Mouse (Mus musculus) embryonic facial prominence, embryonic 15.5 days (tissue): ENCODE results near the gene Cyp2f2. TPM values are rescaled to one million over a fixed set of nuclear protein-coding genes. Genes with fewer than 3 reads are reported as not detected.

Experiments used
- ATAC-seq: fragments of 200-750 bp; cut with Nextera tagmentation; 2 replicates; pipeline ENCODE4 v1.8.0; 2017; ENCODE audit warnings: low read depth, moderate TSS enrichment; ENCODE audit not compliant: insufficient number of reproducible peaks, low FRiP score, low TSS enrichment
- H3K27ac ChIP-seq: fragments of 300-500 bp; sonication (generic); replicated peaks from 2 replicates; pipeline ENCODE4 v1.5.1; 2015; ENCODE audit warnings: mild to moderate bottlenecking, inconsistent platforms
- H3K27me3 ChIP-seq: fragments of 300-500 bp; sonication (generic); 2 replicates; pipeline ENCODE4 v1.6.1; 2015; ENCODE audit warnings: inconsistent platforms
- H3K36me3 ChIP-seq: fragments of 300-500 bp; sonication (generic); 2 replicates; pipeline ENCODE4 v1.6.1; 2015; ENCODE audit warnings: mild to moderate bottlenecking, inconsistent platforms
- H3K4me1 ChIP-seq: fragments of 300-500 bp; sonication (generic); 2 replicates; pipeline ENCODE4 v1.6.1; 2015; ENCODE audit warnings: inconsistent platforms
- H3K4me2 ChIP-seq: fragments of 300-500 bp; sonication (generic); replicated peaks from 2 replicates; pipeline ENCODE4 v1.6.1; 2015; ENCODE audit warnings: mild to moderate bottlenecking, inconsistent platforms
- H3K4me3 ChIP-seq: fragments of 300-500 bp; sonication (generic); replicated peaks from 2 replicates; pipeline ENCODE4 v1.5.1; 2015; ENCODE audit warnings: mild to moderate bottlenecking, inconsistent platforms
- H3K9ac ChIP-seq: fragments of 300-500 bp; sonication (generic); 2 replicates; pipeline ENCODE4 v1.6.1; 2015; ENCODE audit warnings: inconsistent platforms
- H3K9me3 ChIP-seq: fragments of 300-500 bp; sonication (generic); replicated peaks from 2 replicates; pipeline ENCODE4 v1.6.1; 2016; ENCODE audit warnings: inconsistent platforms
- WGBS: fragments of 180-500 bp; shearing (Covaris S2); methylation state at CpG from one replicate; pipeline ENCODE4 v1.1.7; 2015; 5-methylcytosine and 5-hydroxymethylcytosine counted together
- polyA plus RNA-seq: library from polyadenylated mRNA; unstranded; fragments of >200 nt; fragmentation: Nextera tagmentation; extraction: Ambion mirVana; gene quantifications from 2 replicates; pipeline ENCODE4 v1.2.1, GENCODE M21; 2015

The Cyp2f2 gene
- polyA plus RNA-seq, 1 experiment from 2014 or later = 102 TPM

DNA sequence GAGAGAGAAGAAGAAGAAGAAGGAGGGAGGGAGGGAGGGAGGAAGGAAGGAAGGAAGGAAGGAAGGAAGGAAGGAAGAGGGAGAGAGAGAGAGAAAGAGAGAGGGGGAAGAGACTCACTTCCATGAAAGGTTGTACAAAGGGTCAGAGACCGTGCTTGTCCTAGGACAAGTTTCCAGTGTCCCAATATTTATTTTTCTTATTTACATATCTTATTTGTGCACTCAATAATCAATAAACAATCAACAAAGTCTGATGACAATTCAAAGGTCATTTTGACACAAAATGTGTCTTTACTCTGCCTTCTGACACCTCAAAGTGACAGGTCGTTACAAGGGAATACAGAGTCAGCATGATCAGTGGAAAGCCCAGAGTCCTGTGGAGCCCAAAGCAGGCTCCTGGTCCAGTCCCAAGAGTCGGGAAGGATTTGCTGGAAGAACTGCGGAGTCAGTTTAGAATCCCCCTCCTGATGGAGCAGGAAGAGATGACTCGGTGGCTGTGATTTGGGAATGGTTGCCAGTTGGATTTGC, 4.7 kb downstream of the Cyp2f2 start:
- Histone ChIP-seq H3K4me3 (no peak overlapping the region), H3K9me3 (no peaks in the 10 kb centered on the region), H3K27me3 (no peaks in the 10 kb centered on the region), H3K9ac (no peak overlapping the region), H3K27ac (no peak overlapping the region), H3K36me3 (no peaks in the 10 kb centered on the region), H3K4me1 (no peaks in the 10 kb centered on the region), H3K4me2 (no peak overlapping the region)
- 77% methylated on average over 5 of the region's 5 CpGs for WGBS
- no peak for ATAC-seq

DNA sequence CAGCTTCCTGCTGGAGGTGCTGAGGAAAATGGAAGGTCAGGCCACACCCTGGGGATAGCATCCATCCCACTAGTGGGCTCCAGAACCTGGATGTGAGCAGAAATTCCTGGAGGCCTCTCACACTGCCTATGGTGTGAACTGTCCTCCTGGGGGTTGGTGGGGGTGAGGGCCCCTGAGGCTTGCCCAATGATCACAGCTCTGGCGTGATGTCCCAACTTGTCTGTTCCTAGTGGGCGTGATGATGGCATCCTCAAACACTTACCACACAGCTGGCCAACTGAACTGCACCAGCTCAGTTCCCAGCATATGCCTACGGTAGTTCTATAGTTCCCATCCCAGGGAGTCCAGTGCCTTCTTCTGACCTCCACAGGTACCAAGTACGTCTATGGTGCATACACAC, 5.3 kb downstream of the Cyp2f2 start:
- H3K4me2 ChIP-seq = no peak overlapping the region
- no peak overlapping the region for H3K9ac ChIP-seq
- no peak for ATAC-seq
- H3K4me1 ChIP-seq = no peaks in the 10 kb centered on the region
- H3K27ac ChIP-seq = no peak overlapping the region
- H3K36me3 ChIP-seq = no peaks in the 10 kb centered on the region
- no peaks in the 10 kb centered on the region for H3K9me3 ChIP-seq
- WGBS = 82% methylated on average over 4 of the region's 4 CpGs
- no peaks in the 10 kb centered on the region for H3K27me3 ChIP-seq
- H3K4me3 ChIP-seq = no peak overlapping the region

DNA sequence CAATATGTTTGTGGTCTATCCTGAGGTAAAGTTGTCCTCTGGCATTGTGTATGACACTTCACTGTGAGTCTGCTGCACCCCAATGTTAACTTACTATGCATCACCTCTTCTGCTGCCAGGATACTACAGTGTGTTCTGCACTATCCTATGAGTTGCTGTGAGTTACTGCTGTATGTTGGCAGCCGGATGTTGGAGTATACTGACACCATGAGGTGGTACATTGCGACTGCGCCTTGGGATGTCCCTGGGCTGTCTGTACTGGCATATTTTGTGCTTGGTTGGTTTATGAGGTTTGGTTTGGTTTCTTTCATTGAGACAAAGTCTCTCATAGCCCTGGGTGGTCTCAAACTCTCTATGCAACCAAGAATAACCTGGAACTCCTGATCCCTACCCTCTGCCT, 8.5 kb downstream of the Cyp2f2 start:
- no peak for ATAC-seq
- Histone ChIP-seq H3K9me3 (no peaks in the 10 kb centered on the region), H3K27me3 (no peaks in the 10 kb centered on the region), H3K36me3 (no peaks in the 10 kb centered on the region), H3K9ac (no peak overlapping the region), H3K4me3 (no peak overlapping the region), H3K4me1 (no peaks in the 10 kb centered on the region), H3K4me2 (no peak overlapping the region), H3K27ac (no peak overlapping the region)
- 39% methylated on average over 3 of the region's 3 CpGs for WGBS

DNA sequence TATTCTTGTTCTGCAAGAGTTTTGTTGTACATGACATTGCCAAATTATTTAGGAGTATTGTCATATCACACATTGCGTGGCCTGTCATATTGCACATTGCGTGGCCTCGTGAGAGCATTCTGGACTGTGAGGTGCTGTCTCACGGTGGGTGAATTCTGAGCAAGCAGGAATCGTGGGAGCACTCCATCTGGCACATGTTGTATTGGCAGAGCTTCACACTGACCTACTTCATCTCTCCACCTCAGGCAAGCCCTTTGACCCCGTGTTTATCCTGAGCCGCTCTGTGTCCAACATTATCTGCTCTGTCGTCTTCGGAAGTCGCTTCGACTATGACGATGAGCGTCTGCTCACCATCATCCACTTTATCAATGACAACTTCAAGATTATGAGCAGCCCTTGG, 9.2 kb downstream of the Cyp2f2 start:
- Histone ChIP-seq H3K4me2 (no peak overlapping the region), H3K4me1 (no peaks in the 10 kb centered on the region), H3K9me3 (no peaks in the 10 kb centered on the region), H3K9ac (no peak overlapping the region), H3K4me3 (no peak overlapping the region), H3K27ac (no peak overlapping the region), H3K36me3 (no peaks in the 10 kb centered on the region), H3K27me3 (no peaks in the 10 kb centered on the region)
- no peak for ATAC-seq
- WGBS = 90% methylated on average over 13 of the region's 13 CpGs

DNA sequence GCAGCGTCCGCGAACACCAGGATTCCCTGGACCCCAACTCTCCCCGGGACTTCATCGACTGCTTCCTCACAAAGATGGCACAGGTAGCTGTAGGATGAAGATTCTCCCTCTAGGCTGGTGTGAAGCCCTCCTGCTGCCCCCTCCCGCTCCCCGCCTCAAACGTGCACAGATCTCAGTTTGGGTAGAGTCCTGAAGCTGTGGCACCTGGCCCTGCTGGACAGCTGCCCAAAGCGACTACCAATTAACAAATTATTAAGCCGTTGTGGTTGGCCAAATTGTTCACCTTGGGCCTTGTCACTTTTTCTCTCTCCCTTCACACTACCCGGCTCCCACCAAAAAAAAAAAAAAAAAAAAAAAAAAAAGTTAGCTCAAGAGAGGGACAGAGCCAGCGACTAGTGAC, 10.1 kb downstream of the Cyp2f2 start:
- H3K4me3 ChIP-seq = no peak overlapping the region
- 89% methylated on average over 12 of the region's 12 CpGs for WGBS
- H3K4me2 ChIP-seq = no peak overlapping the region
- no peaks in the 10 kb centered on the region for H3K9me3 ChIP-seq
- ATAC-seq = no peak
- no peak overlapping the region for H3K27ac ChIP-seq
- H3K27me3 ChIP-seq = no peaks in the 10 kb centered on the region
- no peaks in the 10 kb centered on the region for H3K4me1 ChIP-seq
- no peak overlapping the region for H3K9ac ChIP-seq
- no peaks in the 10 kb centered on the region for H3K36me3 ChIP-seq

DNA sequence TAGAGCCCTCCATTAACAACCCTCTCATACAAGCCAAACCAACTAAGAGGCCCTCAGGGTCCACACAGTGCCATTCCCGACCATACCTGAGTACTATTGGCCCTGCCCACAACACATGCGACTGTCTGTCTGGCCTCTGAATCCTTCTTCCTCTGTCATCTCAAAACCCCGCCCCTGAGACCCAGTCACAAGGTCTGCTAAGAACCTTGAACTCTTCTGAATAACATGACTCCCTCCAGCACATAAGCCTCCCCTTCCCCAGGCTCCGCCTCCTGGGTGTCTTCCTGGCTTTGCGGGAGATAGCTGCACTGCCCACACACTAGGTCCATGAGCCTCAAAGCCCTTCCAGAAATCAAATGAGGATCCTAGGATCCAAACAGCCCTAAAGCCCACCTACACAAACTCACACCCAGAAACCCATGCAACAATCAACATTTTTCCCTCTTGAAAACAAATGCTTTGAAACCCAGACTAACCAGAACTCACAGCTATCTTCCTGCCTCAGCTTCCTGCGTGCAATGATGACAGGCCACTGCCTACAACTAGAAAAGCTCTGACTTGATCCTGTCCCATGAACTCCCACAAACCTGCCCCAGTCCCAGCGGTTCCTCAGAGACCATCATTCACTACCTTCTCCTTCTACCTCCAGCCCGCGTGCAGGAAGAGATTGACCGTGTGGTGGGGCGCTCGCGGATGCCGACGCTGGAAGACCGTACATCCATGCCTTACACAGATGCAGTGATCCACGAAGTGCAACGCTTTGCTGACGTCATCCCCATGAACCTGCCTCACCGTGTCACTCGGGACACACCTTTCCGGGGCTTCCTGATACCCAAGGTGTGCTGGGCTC, 11.0 kb downstream of the Cyp2f2 start:
- Histone ChIP-seq H3K27ac (no peak overlapping the region), H3K9me3 (no peaks in the 10 kb centered on the region), H3K4me2 (no peak overlapping the region), H3K9ac (no peak overlapping the region), H3K4me3 (no peak overlapping the region), H3K4me1 (no peaks in the 10 kb centered on the region), H3K36me3 (no peaks in the 10 kb centered on the region), H3K27me3 (no peaks in the 10 kb centered on the region)
- WGBS = 86% methylated on average over 22 of the region's 22 CpGs
- ATAC-seq = peak; percentile 40; the same call in 1 of the 2 replicates

DNA sequence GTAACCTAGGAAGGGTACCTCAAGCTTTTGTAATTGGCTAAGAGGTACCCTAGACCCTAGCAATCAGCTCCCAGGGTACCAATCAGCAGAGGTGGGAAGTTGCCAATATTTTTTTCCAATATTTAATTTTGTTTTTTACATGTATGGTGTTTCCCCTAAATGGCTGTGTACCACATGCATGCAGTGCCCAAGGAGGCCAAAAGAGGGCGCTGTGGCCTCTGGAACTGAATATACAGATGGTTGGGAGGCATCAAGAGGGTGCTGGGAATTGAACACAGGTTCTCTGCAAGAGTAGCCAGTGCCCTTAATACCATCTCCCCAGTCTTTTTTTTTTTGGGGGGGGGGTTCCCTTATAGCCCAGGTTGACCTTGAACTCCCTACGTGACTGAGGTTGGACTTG, 11.7 kb downstream of the Cyp2f2 start:
- Histone ChIP-seq H3K27ac (no peak overlapping the region), H3K9ac (no peak overlapping the region), H3K4me2 (no peak overlapping the region), H3K4me3 (no peak overlapping the region), H3K27me3 (no peaks in the 10 kb centered on the region), H3K36me3 (no peaks in the 10 kb centered on the region), H3K9me3 (no peaks in the 10 kb centered on the region), H3K4me1 (no peaks in the 10 kb centered on the region)
- no peak for ATAC-seq
- WGBS = 62% methylated on average over 2 of the region's 2 CpGs

DNA sequence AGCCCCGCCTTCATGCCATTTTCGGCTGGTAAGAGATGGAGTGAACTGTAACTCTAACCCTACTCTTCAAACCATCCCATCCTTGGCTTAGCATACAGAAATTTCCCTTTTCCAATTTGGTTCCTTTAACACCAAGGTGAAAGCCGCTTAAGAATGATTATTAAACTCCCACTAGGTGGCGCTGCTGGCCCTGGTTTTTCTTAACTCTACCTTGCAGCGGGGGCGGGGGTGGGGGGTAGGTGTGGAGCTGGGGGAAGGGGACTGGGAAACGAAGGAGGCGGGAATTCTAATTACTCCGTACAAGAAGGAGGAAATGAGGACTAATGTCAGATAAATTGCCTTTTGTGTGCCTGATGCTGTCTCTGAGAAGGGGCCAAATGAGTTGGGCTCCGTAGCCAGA, 12.9 kb downstream of the Cyp2f2 start:
- Histone ChIP-seq H3K27me3 (no peaks in the 10 kb centered on the region), H3K36me3 (no peaks in the 10 kb centered on the region), H3K4me2 (no peak overlapping the region; the same call in 1 of the 2 replicates), H3K9ac (no peak overlapping the region), H3K9me3 (no peaks in the 10 kb centered on the region), H3K4me1 (no peaks in the 10 kb centered on the region), H3K4me3 (no peak overlapping the region), H3K27ac (no peak overlapping the region)
- 10% methylated on average over 10 of the region's 10 CpGs for WGBS
- no peak for ATAC-seq

DNA sequence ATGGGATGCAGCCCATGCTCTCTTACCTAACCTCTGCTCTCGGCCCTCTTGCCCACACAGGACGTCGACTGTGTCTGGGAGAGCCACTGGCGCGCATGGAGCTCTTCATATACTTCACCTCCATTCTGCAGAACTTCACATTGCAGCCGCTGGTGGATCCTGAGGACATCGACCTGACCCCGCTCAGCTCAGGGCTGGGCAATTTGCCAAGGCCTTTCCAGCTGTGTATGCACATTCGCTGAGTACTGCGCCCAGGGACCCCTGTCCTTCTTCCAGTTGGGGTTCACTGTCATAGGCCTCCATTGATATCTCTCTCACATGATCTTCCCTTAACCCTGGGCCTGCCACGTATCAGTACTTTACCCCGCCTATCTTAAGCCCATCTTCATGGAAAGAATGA, 13.4 kb downstream of the Cyp2f2 start:
- Histone ChIP-seq H3K27ac (no peak overlapping the region), H3K4me3 (no peak overlapping the region), H3K4me1 (no peaks in the 10 kb centered on the region), H3K36me3 (no peaks in the 10 kb centered on the region), H3K27me3 (no peaks in the 10 kb centered on the region), H3K9me3 (no peaks in the 10 kb centered on the region), H3K9ac (no peak overlapping the region), H3K4me2 (no peak overlapping the region)
- WGBS = 66% methylated on average over 12 of the region's 12 CpGs
- ATAC-seq = no peak

DNA sequence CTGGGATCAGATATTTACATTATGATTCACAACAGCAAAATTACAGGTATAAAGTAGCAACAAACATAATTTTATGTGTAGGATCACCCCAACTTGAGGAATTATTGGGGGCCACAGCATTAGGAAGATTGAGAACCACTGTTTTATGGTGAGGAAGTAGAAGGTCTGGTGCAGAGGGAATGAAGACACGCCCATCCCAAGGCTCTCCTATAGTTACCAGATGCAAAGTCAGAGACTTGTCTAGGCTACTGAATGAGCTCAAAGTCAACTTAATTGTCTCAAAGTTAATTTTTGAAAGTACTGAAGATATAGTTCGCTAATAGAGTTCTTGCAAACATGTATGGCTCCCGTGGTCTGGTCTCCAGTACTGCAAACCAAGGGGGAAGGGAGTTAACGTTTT, 14.0 kb downstream of the Cyp2f2 start:
- Histone ChIP-seq H3K27ac (no peak overlapping the region), H3K9me3 (no peaks in the 10 kb centered on the region), H3K4me2 (no peak overlapping the region), H3K36me3 (no peaks in the 10 kb centered on the region), H3K9ac (no peak overlapping the region), H3K4me1 (no peaks in the 10 kb centered on the region), H3K4me3 (no peak overlapping the region), H3K27me3 (no peaks in the 10 kb centered on the region)
- ATAC-seq = no peak
- 77% methylated on average over 4 of the region's 4 CpGs for WGBS

DNA sequence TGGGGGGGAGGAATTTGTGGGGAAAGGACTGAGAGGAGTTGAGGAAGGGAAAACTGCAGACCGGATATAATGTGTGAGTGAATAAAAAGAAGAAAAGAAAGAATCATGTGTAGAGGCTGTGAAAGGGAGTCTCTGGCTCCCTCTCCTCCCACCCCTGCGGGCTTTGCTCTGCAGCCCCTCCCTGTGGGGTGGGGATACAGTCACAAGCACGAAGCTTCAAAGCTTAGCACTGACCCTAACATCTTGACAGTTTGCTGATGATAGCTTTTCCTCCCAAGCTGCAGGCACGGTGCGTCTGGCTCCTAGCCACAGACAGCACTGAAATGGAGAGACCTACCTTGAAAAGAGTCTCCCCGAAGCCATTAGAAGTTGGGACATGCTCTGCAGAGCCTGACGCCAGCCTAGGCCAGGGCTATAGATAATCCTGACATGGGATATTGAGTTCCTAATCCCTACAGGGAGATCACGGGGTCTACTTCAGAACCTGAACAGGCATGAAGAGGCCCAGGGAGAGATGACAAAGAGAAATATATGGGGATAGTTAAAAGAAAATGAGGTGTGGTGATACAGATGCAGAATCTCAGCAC, 16.8 kb downstream of the Cyp2f2 start:
- no peaks in the 10 kb centered on the region for H3K4me1 ChIP-seq
- peak overlapping the region; percentile 48; the same call in 1 of the 2 replicates for H3K27ac ChIP-seq
- no peak overlapping the region for H3K4me3 ChIP-seq
- 0 out of 2 replicates have a peak, but pooled peaks cover 4% of the 10 kb centered on the region for H3K9me3 ChIP-seq
- H3K9ac ChIP-seq = no peak overlapping the region
- no peak overlapping the region for H3K4me2 ChIP-seq
- peak; percentile 57; the same call in 1 of the 2 replicates for ATAC-seq
- WGBS = 43% methylated on average over 8 of the region's 8 CpGs
- no peaks in the 10 kb centered on the region for H3K27me3 ChIP-seq
- H3K36me3 ChIP-seq = no peaks in the 10 kb centered on the region
